Mouse (Mus musculus): ENCODE measurements around the gene Olfr850.

The Olfr850 gene

DNA sequence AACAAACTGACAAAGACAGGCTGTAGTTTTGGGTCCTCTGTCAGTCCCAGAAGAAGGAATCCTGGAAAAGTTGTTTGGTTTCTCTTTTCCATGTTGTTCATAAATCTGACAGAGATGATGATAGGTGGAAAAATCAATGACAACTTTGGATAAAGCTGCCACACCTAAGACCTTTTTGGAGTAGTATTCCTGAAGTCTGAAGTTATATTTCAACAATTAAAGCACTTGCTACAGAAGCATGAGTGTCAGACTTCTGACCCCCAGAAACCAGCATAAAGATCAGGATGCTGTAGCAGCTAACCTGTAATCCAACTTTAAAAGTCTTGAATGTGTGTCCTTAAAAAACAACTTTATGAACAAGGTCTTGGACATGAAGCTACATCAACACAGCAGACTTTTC is at the start of gene Olfr850:
Gene Olfr850, minus strand, starts transcription at position 101 of the 400 bp plus-strand sequence.
- no peak for DNase-seq (ENCODE audit: low spot score in 2 of 2)

DNA sequence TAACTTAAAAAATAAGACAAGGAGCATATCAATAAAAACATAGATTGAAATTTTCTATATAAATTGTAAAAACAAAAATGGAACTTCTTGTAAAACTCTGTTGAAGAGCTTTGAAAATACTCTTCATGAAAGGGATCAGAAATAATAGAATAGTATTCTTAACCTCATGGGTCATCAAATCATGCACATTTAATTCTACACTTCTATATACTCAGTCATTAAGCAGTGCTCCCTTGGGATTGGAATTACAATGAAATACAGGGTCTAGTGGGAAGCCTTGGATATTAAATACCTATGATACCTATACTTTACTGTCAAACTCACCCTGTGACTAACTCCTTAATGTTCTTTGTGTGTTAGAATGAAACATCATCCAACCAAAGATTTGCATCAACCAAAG is 14.9 kb upstream of the Olfr850 start, which contains the start of gene Olfr851:
Gene Olfr851, plus strand, starts transcription at position 301 of the 400 bp plus-strand sequence.
- DNase-seq (ENCODE audit: low spot score in 2 of 2): no peak

DNA sequence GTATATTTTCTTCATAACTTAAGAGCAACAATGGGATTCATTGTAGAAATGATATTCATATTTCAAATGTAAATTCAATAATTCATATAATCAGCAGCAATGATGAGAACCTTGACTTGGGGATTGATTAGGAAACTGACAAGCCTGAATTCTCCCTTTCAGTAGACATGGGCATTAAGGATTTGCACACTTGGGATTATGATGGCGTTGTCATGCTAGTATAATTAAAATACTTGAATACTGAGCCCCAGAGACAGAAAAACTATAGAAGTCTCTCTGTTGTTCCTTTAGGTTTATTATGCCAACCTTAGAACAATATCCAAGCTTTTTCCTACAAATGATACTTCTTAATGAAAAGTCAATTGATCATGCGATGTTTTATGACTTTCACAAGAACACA is 38.1 kb downstream of the Olfr850 start, which contains the start of gene Olfr849:
Gene Olfr849, plus strand, starts transcription at position 301 of the 400 bp plus-strand sequence.
- no peak for DNase-seq (ENCODE audit: low spot score in 2 of 2)
